Mouse (Mus musculus) MEL (cell line): ENCODE data around the gene Cachd1. TPM values are rescaled to one million over a fixed set of nuclear protein-coding genes. Genes with fewer than 3 reads are reported as not detected.

Experiments
- DNase-seq: peaks from one replicate; pipeline ENCODE4 v3.0.0; 2011; ENCODE audit warnings: low read depth, low spot score
- H3K27ac ChIP-seq: 2 replicates; pipeline ENCODE4 v1.5.1; 2012; ENCODE audit warnings: low read depth, mild to moderate bottlenecking, control low read depth, low read length, moderate library complexity; ENCODE audit not compliant: control insufficient read depth
- H3K27me3 ChIP-seq, 2 experiments: fragments of 150-350 bp in 1 of 2; sonication (generic) in 1 of 2; 2 replicates each; pipeline ENCODE4 v1.6.1; 2012; ENCODE audit warnings: low read length in 2 of 2, mild to moderate bottlenecking in 2 of 2, improper control_type of control experiment in 1 of 2, moderate library complexity in 1 of 2; ENCODE audit not compliant: insufficient read depth in 2 of 2, control insufficient read depth in 1 of 2
- H3K36me3 ChIP-seq, 2 experiments: 2 replicates each; pipeline ENCODE4 v1.6.1; 2012 to 2014; ENCODE audit warnings: low read length in 2 of 2, improper control_type of control experiment in 1 of 2, inconsistent platforms in 1 of 2, mild to moderate bottlenecking in 1 of 2; ENCODE audit not compliant: insufficient read depth in 2 of 2, control insufficient read depth in 1 of 2
- H3K4me1 ChIP-seq, 2 experiments: fragments of 150-350 bp in 1 of 2; sonication (generic) in 1 of 2; 2 replicates each; pipeline ENCODE4 v1.6.1; 2012; ENCODE audit warnings: low read length in 2 of 2, improper control_type of control experiment in 1 of 2, mild to moderate bottlenecking in 1 of 2; ENCODE audit not compliant: insufficient read depth in 2 of 2, control insufficient read depth in 1 of 2
- H3K4me3 ChIP-seq, 2 experiments: fragments of 150-350 bp in 1 of 2; sonication (generic) in 1 of 2; 2 replicates each; pipeline ENCODE4 v1.5.1; 2012; ENCODE audit warnings: low read depth in 2 of 2, low read length in 2 of 2, mild to moderate bottlenecking in 2 of 2, moderate library complexity in 2 of 2, control low read depth in 1 of 2, improper control_type of control experiment in 1 of 2; ENCODE audit not compliant: control insufficient read depth in 1 of 2, insufficient read depth in 1 of 2
- H3K79me2 ChIP-seq: 2 replicates; pipeline ENCODE4 v1.6.1; 2012; ENCODE audit warnings: mild to moderate bottlenecking, low read length, moderate library complexity; ENCODE audit not compliant: control insufficient read depth, poor library complexity, insufficient read depth
- H3K9ac ChIP-seq: 2 replicates; pipeline ENCODE4 v1.6.1; 2012; ENCODE audit warnings: low read depth, mild to moderate bottlenecking, control low read depth, low read length, moderate library complexity; ENCODE audit not compliant: control insufficient read depth, poor library complexity, severe bottlenecking
- H3K9me3 ChIP-seq: fragments of 150-350 bp; sonication (generic); replicated peaks from 2 replicates; pipeline ENCODE4 v1.6.1; 2012; ENCODE audit warnings: mild to moderate bottlenecking, low read length, improper control_type of control experiment, moderate library complexity; ENCODE audit not compliant: insufficient read depth
- BHLHE40 ChIP-seq: IDR thresholded peaks from 2 replicates; pipeline ENCODE4 v1.6.1; 2012; ENCODE audit warnings: low read depth, mild to moderate bottlenecking, inconsistent platforms, low read length, improper control_type of control experiment, borderline replicate concordance
- CTCF ChIP-seq, 3 experiments: IDR thresholded peaks in 2 of 3; conservative IDR thresholded peaks in 1 of 3; 2 replicates each; pipeline ENCODE4 v1.5.1; 2011 to 2012; ENCODE audit warnings: low read length in 3 of 3, low read depth in 2 of 3, mild to moderate bottlenecking in 2 of 3, improper control_type of control experiment in 1 of 3, inconsistent platforms in 1 of 3, mixed read lengths in 1 of 3, moderate library complexity in 1 of 3; ENCODE audit not compliant: control insufficient read depth in 1 of 3, insufficient read depth in 1 of 3, poor library complexity in 1 of 3, severe bottlenecking in 1 of 3
- E2F4 ChIP-seq: IDR thresholded peaks from 2 replicates; pipeline ENCODE4 v1.6.1; 2011; ENCODE audit warnings: low read depth, low read length, improper control_type of control experiment, borderline replicate concordance
- GATA1 ChIP-seq: IDR thresholded peaks from 2 replicates; pipeline ENCODE4 v1.6.1; 2011; ENCODE audit warnings: low read depth, low read length, improper control_type of control experiment
- HCFC1 ChIP-seq: IDR thresholded peaks from 2 replicates; pipeline ENCODE4 v1.6.1; 2012; ENCODE audit warnings: low read depth, mild to moderate bottlenecking, inconsistent platforms, low read length, improper control_type of control experiment, moderate library complexity
- JUND ChIP-seq: IDR thresholded peaks from 2 replicates; pipeline ENCODE4 v1.6.1; 2011; ENCODE audit warnings: low read depth, mild to moderate bottlenecking, improper control_type of control experiment, low read length
- KAT2A ChIP-seq: conservative IDR thresholded peaks from 2 replicates; pipeline ENCODE4 v1.6.1; 2012; ENCODE audit warnings: low read depth, low read length, improper control_type of control experiment, inconsistent platforms
- MAFK ChIP-seq: IDR thresholded peaks from 2 replicates; pipeline ENCODE4 v1.6.1; 2011; ENCODE audit warnings: low read depth, mild to moderate bottlenecking, low read length, improper control_type of control experiment, borderline replicate concordance
- MYB ChIP-seq: IDR thresholded peaks from 2 replicates; pipeline ENCODE4 v1.6.1; 2011; ENCODE audit warnings: mild to moderate bottlenecking, low read depth, low read length, improper control_type of control experiment
- MYC ChIP-seq: IDR thresholded peaks from 2 replicates; pipeline ENCODE4 v1.6.1; 2011; ENCODE audit warnings: low read depth, mild to moderate bottlenecking, low read length, improper control_type of control experiment, moderate library complexity
- NRF1 ChIP-seq: IDR thresholded peaks from 2 replicates; pipeline ENCODE4 v1.6.1; 2014; ENCODE audit warnings: low read depth, mild to moderate bottlenecking, inconsistent platforms, low read length, improper control_type of control experiment, moderate library complexity; ENCODE audit not compliant: poor library complexity, insufficient read depth, severe bottlenecking
- POLR2A ChIP-seq, 2 experiments: IDR thresholded peaks; 2 replicates each; pipeline ENCODE4 v1.6.1; 2011 to 2012; ENCODE audit warnings: low read length in 2 of 2, mild to moderate bottlenecking in 2 of 2, control low read depth in 1 of 2, improper control_type of control experiment in 1 of 2, low read depth in 1 of 2, moderate library complexity in 1 of 2; ENCODE audit not compliant: control insufficient read depth in 1 of 2, insufficient read depth in 1 of 2, poor library complexity in 1 of 2
- POLR2AphosphoS2 ChIP-seq: IDR thresholded peaks from 2 replicates; pipeline ENCODE4 v1.6.1; 2011; ENCODE audit warnings: low read length, improper control_type of control experiment
- POLR2AphosphoS5 ChIP-seq: IDR thresholded peaks from 2 replicates; pipeline ENCODE4 v1.6.1; 2012; ENCODE audit warnings: low read depth, borderline replicate concordance, mild to moderate bottlenecking, inconsistent platforms, low read length, moderate library complexity, mixed read lengths
- RAD21 ChIP-seq: IDR thresholded peaks from 2 replicates; pipeline ENCODE4 v1.6.1; 2011; ENCODE audit warnings: mild to moderate bottlenecking, low read depth, low read length, improper control_type of control experiment
- SIN3A ChIP-seq: IDR thresholded peaks from 2 replicates; pipeline ENCODE4 v1.6.1; 2012; ENCODE audit warnings: low read length, improper control_type of control experiment, inconsistent platforms
- SMC3 ChIP-seq: IDR thresholded peaks from 2 replicates; pipeline ENCODE4 v1.6.1; 2011; ENCODE audit warnings: low read depth, low read length, improper control_type of control experiment
- TAL1 ChIP-seq: IDR thresholded peaks from 2 replicates; pipeline ENCODE4 v1.6.1; 2012; ENCODE audit warnings: mild to moderate bottlenecking, inconsistent platforms, low read length, moderate library complexity, mixed read lengths
- TBP ChIP-seq: IDR thresholded peaks from 2 replicates; pipeline ENCODE4 v1.8.0; 2011; ENCODE audit warnings: low read depth, low read length, improper control_type of control experiment
- UBTF ChIP-seq: IDR thresholded peaks from 2 replicates; pipeline ENCODE4 v1.6.1; 2012; ENCODE audit warnings: low read depth, mild to moderate bottlenecking, inconsistent platforms, low read length, improper control_type of control experiment, moderate library complexity, borderline replicate concordance; ENCODE audit not compliant: insufficient read depth
- USF1 ChIP-seq: IDR thresholded peaks from 2 replicates; pipeline ENCODE4 v1.6.1; 2014; ENCODE audit warnings: low read depth, mild to moderate bottlenecking, inconsistent platforms, low read length, improper control_type of control experiment, moderate library complexity
- USF2 ChIP-seq, 2 experiments: IDR thresholded peaks; 2 replicates each; pipeline ENCODE4 v1.6.1; 2011 to 2012; ENCODE audit warnings: improper control_type of control experiment in 2 of 2, low read length in 2 of 2, borderline replicate concordance in 1 of 2, inconsistent platforms in 1 of 2, low read depth in 1 of 2, mild to moderate bottlenecking in 1 of 2; ENCODE audit not compliant: insufficient read depth in 1 of 2
- ZKSCAN1 ChIP-seq: IDR thresholded peaks from 2 replicates; pipeline ENCODE4 v1.6.1; 2012; ENCODE audit warnings: low read depth, mild to moderate bottlenecking, inconsistent platforms, low read length, improper control_type of control experiment, moderate library complexity
- ZMIZ1 ChIP-seq: IDR thresholded peaks from 2 replicates; pipeline ENCODE4 v1.6.1; 2012; ENCODE audit warnings: low read depth, mild to moderate bottlenecking, inconsistent platforms, low read length, improper control_type of control experiment, moderate library complexity
- polyA plus RNA-seq, 2 experiments: library from polyadenylated mRNA; stranded (reverse) in 1 of 2; unstranded in 1 of 2; fragments of >175 nt in 1 of 2; fragments of >200 nt in 1 of 2; gene quantifications; 2 replicates each; pipeline versions ENCODE4 v1.2.1 to v1.2.4; 2012; ENCODE audit warnings: low replicate concordance in 2 of 2, low read depth in 1 of 2; ENCODE audit not compliant: insufficient read length in 2 of 2, insufficient read depth in 1 of 2, missing spikeins in 1 of 2
- total RNA-seq: library from RNA; depleted of rRNA; stranded (reverse); fragments of 300-350 nt; gene quantifications from 2 replicates; pipeline ENCODE4 v1.2.3, GENCODE M21; 2012

Cachd1 gene
- total and polyA plus RNA-seq, 3 experiments = 4.0 to 15.8 TPM; not detected in 1

- no peak overlapping the region for H3K9ac ChIP-seq
- no peaks in the 10 kb centered on the region for H3K27me3 ChIP-seq
- no peaks in the 10 kb centered on the region for H3K4me1 ChIP-seq
- TF ChIP-seq CTCF (IDR thresholded peaks at IDR 0.05 in 2 of 3, conservative IDR thresholded peaks at IDR 0.05 in 1 of 3; ENCODE audit: control insufficient read depth in 1 of 3, insufficient read depth in 1 of 3, low read depth in 2 of 3, low read length in 3 of 3, poor library complexity in 1 of 3, severe bottlenecking in 1 of 3) (no peak), MAFK (no peak), RAD21 (no peak), SIN3A (no peak), ZMIZ1 (no peak), MYB (no peak), MYC (no peak), ZKSCAN1 (no peak), USF1 (no peak), GATA1 (no peak)
- TF ChIP-seq, all 39 proteins: peak for 0
- no peak overlapping the region for H3K27ac ChIP-seq
- no peaks in the 10 kb centered on the region for H3K36me3 ChIP-seq
- no peaks in the 10 kb centered on the region for H3K79me2 ChIP-seq
- no peak for DNase-seq
- no peaks in the 10 kb centered on the region for H3K9me3 ChIP-seq
- no peak overlapping the region for H3K4me3 ChIP-seq
Observed at GRCm38 (mm10) chr4:100850846-100851495, 74.5 kb downstream of the Cachd1 start.

GRCm38 (mm10) chr4:100852448-100852847, 76.0 kb downstream of the Cachd1 start:
- no peaks in the 10 kb centered on the region for H3K36me3 ChIP-seq
- no peaks in the 10 kb centered on the region for H3K27me3 ChIP-seq
- DNase-seq = no peak
- H3K4me1 ChIP-seq = no peaks in the 10 kb centered on the region
- no peaks in the 10 kb centered on the region for H3K9me3 ChIP-seq
- no peaks in the 10 kb centered on the region for H3K79me2 ChIP-seq
- no peak overlapping the region for H3K9ac ChIP-seq
- H3K27ac ChIP-seq = no peak overlapping the region
- no peak overlapping the region for H3K4me3 ChIP-seq
- TF ChIP-seq TAL1 (no peak), HCFC1 (no peak), BHLHE40 (no peak), MAFK (no peak), RAD21 (no peak), USF1 (no peak)

GRCm38 (mm10) chr4:100853426-100853825, 77.0 kb downstream of the Cachd1 start:
- no peak overlapping the region for H3K27ac ChIP-seq
- H3K79me2 ChIP-seq = no peaks in the 10 kb centered on the region
- no peaks in the 10 kb centered on the region for H3K9me3 ChIP-seq
- DNase-seq = no peak
- H3K9ac ChIP-seq = no peak overlapping the region
- H3K4me1 ChIP-seq = no peaks in the 10 kb centered on the region
- H3K27me3 ChIP-seq = no peaks in the 10 kb centered on the region
- H3K4me3 ChIP-seq = no peak overlapping the region
- H3K36me3 ChIP-seq = no peaks in the 10 kb centered on the region
- no peak for TF ChIP-seq E2F4
- no peak for TF ChIP-seq POLR2AphosphoS5
- no peak for TF ChIP-seq POLR2A (IDR thresholded peaks at IDR 0.05; ENCODE audit: control insufficient read depth in 1 of 2, insufficient read depth in 1 of 2, low read depth in 1 of 2, low read length in 2 of 2, poor library complexity in 1 of 2)
- TF ChIP-seq CTCF (IDR thresholded peaks at IDR 0.05 in 2 of 3, conservative IDR thresholded peaks at IDR 0.05 in 1 of 3; ENCODE audit: control insufficient read depth in 1 of 3, insufficient read depth in 1 of 3, low read depth in 2 of 3, low read length in 3 of 3, poor library complexity in 1 of 3, severe bottlenecking in 1 of 3) = no peak
- TF ChIP-seq JUND = no peak
- TF ChIP-seq MYC = no peak
- TF ChIP-seq NRF1 = no peak
- no peak for TF ChIP-seq UBTF
- TF ChIP-seq SMC3 = no peak
- TF ChIP-seq TBP = no peak
- TF ChIP-seq POLR2AphosphoS2 = no peak
- TF ChIP-seq HCFC1 = no peak
- TF ChIP-seq KAT2A = no peak
- TF ChIP-seq RAD21 = no peak
- no peak for TF ChIP-seq MAFK
- TF ChIP-seq USF2 (IDR thresholded peaks at IDR 0.05; ENCODE audit: borderline replicate concordance in 1 of 2, insufficient read depth in 1 of 2, low read depth in 1 of 2, low read length in 2 of 2) = no peak
